Mouse (Mus musculus) lung, postnatal 0 days (tissue): ENCODE results near the gene Ccnt1. TPM values are rescaled to one million over a fixed set of nuclear protein-coding genes. Genes with fewer than 3 reads are reported as not detected.
A peak's percentile ranks its signal among the peaks of the same experiment; 100 is the strongest.

Source experiments
- ATAC-seq: fragments of 200-750 bp; cut with Nextera tagmentation; 2 replicates; pipeline ENCODE4 v1.8.0; 2017; ENCODE audit warnings: moderate library complexity
- DNase-seq: peaks from one replicate; pipeline ENCODE4 v3.0.0-alpha.2; 2016; ENCODE audit warnings: low spot score
- H3K27ac ChIP-seq: fragments of 300-500 bp; sonication (generic); 2 replicates; pipeline ENCODE4 v1.5.1; 2014; ENCODE audit warnings: antibody characterized with exemption, mild to moderate bottlenecking, low read length, mixed read lengths
- H3K27me3 ChIP-seq: fragments of 300-500 bp; sonication (generic); replicated peaks from 2 replicates; pipeline ENCODE4 v1.6.1; 2014; ENCODE audit warnings: low read length, mixed read lengths; ENCODE audit not compliant: insufficient read depth
- H3K36me3 ChIP-seq: fragments of 300-500 bp; sonication (generic); 2 replicates; pipeline ENCODE4 v1.6.1; 2014; ENCODE audit warnings: low read length, mixed read lengths; ENCODE audit not compliant: insufficient read depth
- H3K4me1 ChIP-seq: fragments of 300-500 bp; sonication (generic); 2 replicates; pipeline ENCODE4 v1.6.1; 2014; ENCODE audit warnings: antibody characterized with exemption, low read depth, low read length, mixed read lengths; ENCODE audit not compliant: insufficient read depth
- H3K4me2 ChIP-seq: fragments of 300-500 bp; sonication (generic); replicated peaks from 2 replicates; pipeline ENCODE4 v1.6.1; 2014; ENCODE audit warnings: low read depth, mild to moderate bottlenecking, low read length, moderate library complexity, mixed read lengths
- H3K4me3 ChIP-seq: fragments of 300-500 bp; sonication (generic); 2 replicates; pipeline ENCODE4 v1.5.1; 2014; ENCODE audit warnings: low read depth, low read length
- H3K9ac ChIP-seq: fragments of 300-500 bp; sonication (generic); replicated peaks from 2 replicates; pipeline ENCODE4 v1.6.1; 2014; ENCODE audit warnings: low read depth, mild to moderate bottlenecking
- H3K9me3 ChIP-seq: fragments of 300-500 bp; sonication (generic); 2 replicates; pipeline ENCODE4 v1.6.1; 2016; ENCODE audit warnings: low read length, mixed read lengths
- CTCF ChIP-seq: IDR thresholded peaks from 2 replicates; pipeline ENCODE4 v1.5.1; 2016; ENCODE audit warnings: antibody characterized with exemption, mild to moderate bottlenecking
- EP300 ChIP-seq: IDR thresholded peaks from 2 replicates; pipeline ENCODE4 v1.6.1; 2016; ENCODE audit warnings: antibody characterized with exemption, mild to moderate bottlenecking, control low read depth
- WGBS: fragments of 180-500 bp; shearing (Covaris S2); extraction: QIAGEN DNeasy Blood & Tissue Kit; methylation state at CpG from one replicate; pipeline ENCODE4 v1.1.7; 2014; 5-methylcytosine and 5-hydroxymethylcytosine counted together
- polyA plus RNA-seq: library from polyadenylated mRNA; unstranded; fragments of >200 nt; fragmentation: Nextera tagmentation; extraction: Ambion mirVana; gene quantifications from 2 replicates; pipeline ENCODE4 v1.2.1, GENCODE M21; 2015

The Ccnt1 gene
- polyA plus RNA-seq, 1 experiment from 2014 or later = 31.0 TPM

DNA sequence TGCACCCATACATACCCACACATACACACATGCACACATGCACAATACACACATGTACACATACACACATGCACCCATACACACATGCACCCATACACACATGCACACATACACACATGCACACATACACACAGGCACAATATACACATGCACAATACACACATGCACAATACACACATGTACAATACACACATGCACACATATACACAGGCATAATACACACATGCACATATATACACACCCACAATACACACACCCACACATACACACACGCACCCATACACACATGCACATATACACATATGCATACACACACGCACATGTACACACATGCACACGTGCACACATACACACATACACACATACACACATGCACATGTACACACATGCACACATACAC lies 41.5 kb upstream of the Ccnt1 start:
- 99% methylated on average over 3 of the region's 3 CpGs for WGBS
- H3K9ac ChIP-seq = no peak overlapping the region
- H3K36me3 ChIP-seq = no peaks in the 10 kb centered on the region
- TF ChIP-seq EP300 (no peak), CTCF (no peak)
- no peak overlapping the region for H3K4me3 ChIP-seq
- no peaks in the 10 kb centered on the region for H3K27me3 ChIP-seq
- H3K4me2 ChIP-seq = no peak overlapping the region
- H3K9me3 ChIP-seq = no peaks in the 10 kb centered on the region
- peaks cover 2% of the 10 kb centered on the region for H3K4me1 ChIP-seq
- ATAC-seq (no peak), DNase-seq (no peak)
- no peak overlapping the region for H3K27ac ChIP-seq

DNA sequence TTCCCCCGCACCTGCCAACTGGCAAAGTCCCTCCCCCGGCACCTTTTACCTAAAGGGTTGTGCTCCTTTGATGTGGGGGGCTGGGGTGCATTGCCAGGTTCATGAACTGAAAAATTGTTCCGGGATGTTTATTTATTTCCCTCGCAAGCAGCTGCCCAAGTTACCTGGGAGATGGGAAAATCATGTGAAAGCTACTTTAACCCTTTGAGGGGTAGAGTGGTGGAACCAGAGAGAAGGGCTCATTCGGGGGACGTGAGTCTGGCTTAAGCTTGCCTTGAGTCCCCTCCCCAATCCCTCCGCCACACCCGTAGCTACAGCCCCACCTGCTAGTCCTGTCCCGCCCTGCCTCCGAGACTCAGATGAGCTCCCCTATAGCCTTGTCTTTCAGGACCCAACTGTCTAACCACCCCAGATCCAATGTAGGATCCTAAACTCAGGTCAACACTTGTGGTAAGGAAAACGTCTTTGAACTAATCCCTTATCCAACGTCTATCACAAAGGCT lies 39.5 kb upstream of the Ccnt1 start:
- no peaks in the 10 kb centered on the region for H3K27me3 ChIP-seq
- peak overlapping the region; percentile 93 for H3K4me2 ChIP-seq
- WGBS = 6% methylated on average over 12 of the region's 12 CpGs
- H3K27ac ChIP-seq = peak overlapping the region; percentile 89
- H3K9me3 ChIP-seq = no peaks in the 10 kb centered on the region
- TF ChIP-seq EP300 (no peak), CTCF (no peak)
- H3K4me3 ChIP-seq = peak overlapping the region; percentile 88
- peak overlapping the region; percentile 80 for H3K9ac ChIP-seq
- ATAC-seq (no peak), DNase-seq (peak; percentile 71)
- no peaks in the 10 kb centered on the region for H3K36me3 ChIP-seq
- peaks cover 5% of the 10 kb centered on the region for H3K4me1 ChIP-seq

DNA sequence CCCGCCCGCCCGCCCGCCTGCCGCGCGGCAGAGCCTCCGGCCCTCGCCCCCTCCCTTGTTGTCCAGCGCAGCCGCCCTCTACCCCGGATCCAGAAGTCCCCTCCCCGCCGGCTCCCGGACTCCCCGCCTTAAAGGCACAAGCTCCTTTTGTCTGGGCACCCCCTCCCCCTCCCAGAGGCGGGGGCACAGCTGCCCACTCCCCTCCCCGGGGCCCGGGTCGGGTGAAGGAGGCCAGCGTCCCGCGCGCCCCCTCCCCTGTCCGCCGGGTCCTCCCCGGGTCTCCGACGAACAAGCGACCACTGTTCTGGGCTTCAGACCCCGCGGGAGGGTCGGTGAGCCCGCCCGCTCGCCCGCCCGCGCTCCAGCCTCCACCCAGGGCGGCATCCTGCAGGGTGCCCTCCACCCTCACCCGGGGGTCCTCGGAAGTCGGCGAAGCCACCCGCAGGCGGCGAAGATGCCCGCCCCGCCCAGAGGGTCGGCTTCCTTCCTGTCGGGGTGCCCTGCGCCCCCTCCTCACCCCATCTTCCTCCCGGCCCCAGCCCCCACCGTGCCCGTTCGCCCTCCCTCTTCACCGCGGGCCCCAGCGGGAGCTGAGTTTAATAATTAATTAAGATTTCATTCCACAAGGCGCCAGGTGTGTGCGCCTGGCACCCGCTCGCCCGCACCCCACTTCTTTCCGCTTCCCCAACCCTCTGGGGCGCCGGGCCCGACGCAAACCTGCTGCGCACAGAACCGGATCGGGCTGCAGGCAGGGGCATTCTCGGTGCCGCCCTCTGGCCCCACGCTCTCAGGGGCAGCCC lies 38.8 kb upstream of the Ccnt1 start, which contains the start of gene Adcy6:
TSS of gene Adcy6 (minus strand) at position 746 of the 800 bp plus-strand sequence.
- ATAC-seq = peak; percentile 89
- no peak for TF ChIP-seq EP300
- 2% methylated on average over 41 of the region's 75 CpGs for WGBS

DNA sequence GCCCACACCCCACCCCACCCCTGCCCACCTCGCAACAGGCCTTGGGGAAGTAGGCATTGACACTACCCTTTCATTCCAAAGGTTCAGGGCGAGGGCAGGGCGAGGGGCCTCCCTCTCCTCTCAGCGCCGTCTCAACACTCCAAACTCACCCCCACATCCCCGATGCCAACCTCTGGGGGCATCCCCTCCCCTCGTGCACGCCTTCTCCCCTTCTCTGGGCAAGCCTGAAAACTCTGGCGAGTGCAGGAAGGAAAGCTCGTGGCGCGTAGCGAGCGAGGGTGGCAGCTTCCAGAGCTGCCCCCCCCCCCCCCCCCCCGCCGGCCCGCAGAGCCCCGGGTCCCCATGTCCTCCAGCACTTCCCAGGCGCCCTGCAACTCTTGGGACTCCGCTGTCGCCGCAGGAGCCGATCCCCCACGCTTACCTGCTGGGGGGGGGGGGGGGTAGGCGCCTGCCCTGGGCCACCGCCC lies 38.1 kb upstream of the Ccnt1 start:
- DNase-seq = peak; percentile 46
- peaks cover 5% of the 10 kb centered on the region for H3K4me1 ChIP-seq
- no peak for TF ChIP-seq CTCF
- no peak for TF ChIP-seq EP300
- peak overlapping the region; percentile 89 for H3K27ac ChIP-seq
- 3% methylated on average over 6 of the region's 26 CpGs for WGBS
- peak overlapping the region; percentile 88 for H3K4me3 ChIP-seq
- H3K9me3 ChIP-seq = no peaks in the 10 kb centered on the region
- H3K9ac ChIP-seq = peak overlapping the region; percentile 80
- peak; percentile 38 for ATAC-seq
- H3K27me3 ChIP-seq = no peaks in the 10 kb centered on the region
- peak overlapping the region; percentile 93 for H3K4me2 ChIP-seq
- H3K36me3 ChIP-seq = 0 out of 2 replicates have a peak, but pooled peaks cover 7% of the 10 kb centered on the region

More for the DNA sequence above, 38.8 kb upstream of the Ccnt1 start, which contains the start of gene Adcy6:
- Histone ChIP-seq H3K27me3 (no peaks in the 10 kb centered on the region), H3K36me3 (0 out of 2 replicates have a peak, but pooled peaks cover under 1% of the 10 kb centered on the region), H3K4me1 (peaks cover 5% of the 10 kb centered on the region), H3K9ac (peak within 1 kb of the TSS; percentile 80), H3K4me2 (peak within 1 kb of the TSS; percentile 93), H3K4me3 (peak within 1 kb of the TSS; percentile 88), H3K27ac (peak within 1 kb of the TSS; percentile 89), H3K9me3 (no peaks in the 10 kb centered on the region)
- DNase-seq = peak; percentile 95

DNA sequence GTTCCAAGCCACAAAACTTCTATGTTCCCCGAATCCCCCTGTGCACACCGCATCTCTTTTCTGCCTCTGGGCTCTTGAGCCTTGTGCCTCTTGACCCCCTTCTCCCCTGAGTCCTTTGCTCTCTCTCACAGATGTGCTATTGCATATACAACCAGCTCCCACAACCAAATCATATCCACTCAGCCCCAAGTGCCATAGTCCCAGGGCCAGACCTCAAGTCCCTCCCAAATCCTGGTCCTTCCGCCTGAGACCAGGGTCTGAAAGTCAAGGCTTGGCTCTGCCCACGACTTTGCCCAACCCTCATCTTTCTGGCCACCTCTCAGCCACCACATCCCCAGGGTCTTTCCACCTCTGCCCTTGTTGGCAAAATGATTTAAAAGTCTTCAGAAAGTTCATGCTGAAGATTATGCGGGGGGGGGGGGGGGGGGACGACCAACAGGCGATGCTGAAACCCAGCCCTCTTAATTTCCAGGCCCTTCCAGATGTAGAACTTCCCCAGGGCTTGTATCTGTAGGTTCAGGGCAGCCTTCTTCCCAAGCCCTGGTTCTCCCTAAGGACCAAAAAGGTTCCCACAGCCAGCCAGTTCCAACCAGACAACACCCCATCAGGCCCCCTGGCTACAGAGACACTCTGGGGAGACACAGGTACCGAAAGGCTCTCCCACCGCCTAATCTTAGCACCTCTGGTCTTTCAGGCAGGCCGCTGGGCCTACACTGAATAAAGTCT lies 37.5 kb upstream of the Ccnt1 start:
- peaks cover 9% of the 10 kb centered on the region for H3K4me1 ChIP-seq
- DNase-seq (peak; percentile 45), ATAC-seq (no peak)
- peak overlapping the region; percentile 93 for H3K4me2 ChIP-seq
- WGBS = 8% methylated on average over 10 of the region's 10 CpGs
- TF ChIP-seq EP300 (no peak), CTCF (no peak)
- H3K36me3 ChIP-seq = 0 out of 2 replicates have a peak, but pooled peaks cover 7% of the 10 kb centered on the region
- H3K9ac ChIP-seq = peak overlapping the region; percentile 80
- no peaks in the 10 kb centered on the region for H3K27me3 ChIP-seq
- H3K27ac ChIP-seq = peak overlapping the region; percentile 89
- H3K4me3 ChIP-seq = peak overlapping the region; percentile 88
- no peaks in the 10 kb centered on the region for H3K9me3 ChIP-seq

DNA sequence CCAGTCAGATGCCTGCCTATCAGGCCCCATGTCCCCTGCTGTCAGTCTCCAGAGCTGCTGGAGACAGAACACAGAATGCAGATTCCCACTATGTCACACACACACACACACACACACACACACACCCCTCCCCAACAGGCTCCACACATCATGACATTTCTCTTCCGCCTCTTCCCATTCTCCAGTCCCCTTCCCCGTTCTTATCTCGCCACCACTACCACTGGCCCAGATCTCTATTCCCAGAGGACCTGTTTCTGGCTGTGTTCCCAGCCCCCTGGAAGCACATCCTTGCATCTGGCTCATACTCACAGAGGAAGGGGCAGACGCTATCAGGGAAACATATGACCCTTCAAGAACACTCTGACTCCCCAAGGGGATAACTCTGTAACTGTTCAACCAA lies 36.8 kb upstream of the Ccnt1 start:
- peak; percentile 11 for ATAC-seq
- H3K4me3 ChIP-seq = peak overlapping the region; percentile 88; the same call in 1 of the 2 replicates
- WGBS = 4% methylated on average over 4 of the region's 4 CpGs

More for the DNA sequence above, 36.8 kb upstream of the Ccnt1 start:
- H3K27ac ChIP-seq = peak overlapping the region; percentile 47; the same call in 1 of the 2 replicates
- 0 out of 2 replicates have a peak, but pooled peaks cover 7% of the 10 kb centered on the region for H3K36me3 ChIP-seq
- H3K4me1 ChIP-seq = peaks cover 15% of the 10 kb centered on the region
- no peak overlapping the region for H3K9ac ChIP-seq
- H3K27me3 ChIP-seq = no peaks in the 10 kb centered on the region
- H3K9me3 ChIP-seq = no peaks in the 10 kb centered on the region
- TF ChIP-seq CTCF (no peak), EP300 (no peak)
- peak; percentile 66 for DNase-seq
- peak overlapping the region; percentile 93 for H3K4me2 ChIP-seq
